Mouse (Mus musculus): ENCODE data around the gene Alox12. TPM values are rescaled to one million over a fixed set of nuclear protein-coding genes. Genes with fewer than 3 reads are reported as not detected.

Gene Alox12
- polyA plus RNA-seq, 1 experiment from 2014 or later = 2.6 TPM

- Histone ChIP-seq H3K9me3 (no peaks in the 10 kb centered on the region), H3K27me3 (peaks cover 54% of the 10 kb centered on the region), H3K4me3 (no peak overlapping the region), H3K9ac (no peak overlapping the region), H3K36me3 (peaks cover 22% of the 10 kb centered on the region), H3K27ac (replicated peaks) (no peak overlapping the region), H3K4me1 (replicated peaks) (peaks cover 59% of the 10 kb centered on the region), H3K4me2 (no peak overlapping the region; the same call in 1 of the 2 replicates)
- no peak for ATAC-seq (ENCODE audit: low read depth)
- WGBS = 89% methylated on average over 4 of the region's 4 CpGs
These were observed 37.1 kb downstream of the Alox12 start for GRCm38 (mm10) chr11:70218039-70218438.

GRCm38 (mm10) chr11:70216103-70216502 is 39.0 kb downstream of the Alox12 start:
- Histone ChIP-seq H3K4me2 (no peak overlapping the region), H3K9ac (no peak overlapping the region), H3K4me3 (no peak overlapping the region), H3K27me3 (peaks cover 69% of the 10 kb centered on the region), H3K36me3 (peaks cover 22% of the 10 kb centered on the region), H3K9me3 (no peaks in the 10 kb centered on the region), H3K4me1 (replicated peaks) (peaks cover 46% of the 10 kb centered on the region), H3K27ac (replicated peaks) (no peak overlapping the region)
- WGBS = 54% methylated on average over 3 of the region's 3 CpGs
- ATAC-seq (ENCODE audit: low read depth) = no peak

DNA sequence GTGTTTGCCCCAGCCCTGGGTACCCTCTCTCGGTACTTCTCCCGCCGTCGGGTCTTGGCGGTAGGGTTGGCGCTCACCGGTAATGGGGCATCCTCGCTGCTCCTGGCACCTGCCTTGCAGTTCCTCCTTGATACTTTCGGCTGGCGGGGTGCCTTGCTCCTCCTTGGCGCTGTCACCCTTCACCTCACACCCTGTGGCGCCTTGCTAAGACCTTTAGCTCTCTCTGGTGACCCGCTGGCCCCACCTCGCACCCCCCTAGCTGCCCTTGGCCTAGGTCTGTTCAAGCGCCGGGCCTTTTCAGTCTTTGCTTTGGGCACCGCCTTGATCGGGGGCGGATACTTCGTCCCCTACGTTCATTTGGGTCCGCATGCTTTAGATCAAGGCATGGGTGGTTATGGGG is 39.9 kb downstream of the Alox12 start:
- no peak overlapping the region for H3K4me2 ChIP-seq
- peaks cover 74% of the 10 kb centered on the region for H3K27me3 ChIP-seq
- peaks cover 22% of the 10 kb centered on the region for H3K36me3 ChIP-seq
- H3K9me3 ChIP-seq = no peaks in the 10 kb centered on the region
- 13% methylated on average over 22 of the region's 22 CpGs for WGBS
- 0 out of 2 replicates have a peak overlapping the region, but pooled peaks have one; percentile 32 for H3K4me3 ChIP-seq
- peaks cover 46% of the 10 kb centered on the region for H3K4me1 ChIP-seq (replicated peaks)
- peak overlapping the region; percentile 9; the same call in 1 of the 2 replicates for H3K9ac ChIP-seq
- ATAC-seq (ENCODE audit: low read depth) = no peak
- no peak overlapping the region for H3K27ac ChIP-seq (replicated peaks)

DNA sequence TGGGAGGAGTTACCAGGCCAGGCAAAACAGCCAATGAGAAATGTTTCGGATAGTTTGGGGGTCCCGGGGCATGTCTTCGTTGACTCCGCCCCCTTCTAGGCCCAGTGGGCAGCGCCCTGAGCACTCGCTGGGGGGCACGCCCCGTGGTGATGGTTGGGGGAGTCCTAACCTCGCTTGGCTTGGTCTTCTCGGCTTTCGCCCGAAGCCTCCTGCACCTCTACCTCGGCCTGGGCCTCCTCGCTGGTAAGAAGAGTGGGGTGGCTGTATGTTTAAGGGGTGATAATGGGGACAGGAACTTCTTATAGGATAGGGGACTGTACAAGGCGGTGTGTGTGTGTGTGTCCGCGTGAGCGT is 40.3 kb downstream of the Alox12 start:
- H3K4me3 ChIP-seq = peak overlapping the region; percentile 32
- no peak for ATAC-seq (ENCODE audit: low read depth)
- H3K4me1 ChIP-seq (replicated peaks) = peaks cover 42% of the 10 kb centered on the region
- peak overlapping the region; percentile 55 for H3K9ac ChIP-seq
- H3K27ac ChIP-seq (replicated peaks) = no peak overlapping the region
- WGBS = 5% methylated on average over 18 of the region's 18 CpGs
- H3K27me3 ChIP-seq = peaks cover 74% of the 10 kb centered on the region
- H3K4me2 ChIP-seq = peak overlapping the region; percentile 61
- no peaks in the 10 kb centered on the region for H3K9me3 ChIP-seq
- H3K36me3 ChIP-seq = peaks cover 22% of the 10 kb centered on the region

GRCm38 (mm10) chr11:70214191-70214855 is 40.8 kb downstream of the Alox12 start:
- peaks cover 36% of the 10 kb centered on the region for H3K4me1 ChIP-seq (replicated peaks)
- peaks cover 22% of the 10 kb centered on the region for H3K36me3 ChIP-seq
- peak overlapping the region; percentile 55 for H3K9ac ChIP-seq
- peak overlapping the region; percentile 61 for H3K4me2 ChIP-seq
- H3K9me3 ChIP-seq = no peaks in the 10 kb centered on the region
- ATAC-seq (ENCODE audit: low read depth) = peak; percentile 62
- peaks cover 74% of the 10 kb centered on the region for H3K27me3 ChIP-seq
- peak overlapping the region; percentile 32 for H3K4me3 ChIP-seq
- WGBS = under 1% methylated on average over 46 of the region's 46 CpGs
- H3K27ac ChIP-seq (replicated peaks) = no peak overlapping the region

GRCm38 (mm10) chr11:70213736-70214135 is 41.4 kb downstream of the Alox12 start:
- Histone ChIP-seq H3K4me2 (peak overlapping the region; percentile 61), H3K27me3 (peaks cover 74% of the 10 kb centered on the region), H3K27ac (replicated peaks) (no peak overlapping the region), H3K4me1 (replicated peaks) (peaks cover 31% of the 10 kb centered on the region), H3K4me3 (peak overlapping the region; percentile 32), H3K9ac (peak overlapping the region; percentile 55), H3K9me3 (no peaks in the 10 kb centered on the region), H3K36me3 (peaks cover 22% of the 10 kb centered on the region)
- 5% methylated on average over 26 of the region's 26 CpGs for WGBS
- ATAC-seq (ENCODE audit: low read depth) = peak; percentile 17

DNA sequence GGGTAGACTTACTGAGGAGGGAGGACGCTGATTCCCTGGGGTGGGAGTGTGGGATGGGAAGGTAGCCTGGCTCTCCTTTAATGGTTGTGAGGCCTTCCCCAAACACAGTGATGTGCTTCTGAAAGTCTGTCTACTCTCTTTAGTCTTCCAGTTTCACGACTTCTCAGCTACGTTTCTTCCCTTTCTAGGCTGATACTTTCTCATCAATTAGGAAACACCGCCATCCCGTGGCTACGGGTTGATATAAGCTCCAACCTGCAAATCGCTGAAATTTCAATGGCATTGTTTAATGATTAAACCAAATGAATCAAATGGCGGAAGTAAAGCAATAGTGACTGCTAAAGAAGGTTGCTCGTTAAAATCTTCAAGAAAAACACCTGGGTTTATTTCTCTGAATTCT is 42.3 kb downstream of the Alox12 start:
- 13% methylated on average over 9 of the region's 9 CpGs for WGBS
- no peak overlapping the region for H3K4me3 ChIP-seq
- H3K27ac ChIP-seq (replicated peaks) = no peak overlapping the region
- peaks cover 16% of the 10 kb centered on the region for H3K36me3 ChIP-seq
- H3K9me3 ChIP-seq = no peaks in the 10 kb centered on the region
- H3K27me3 ChIP-seq = peaks cover 69% of the 10 kb centered on the region
- no peak overlapping the region for H3K9ac ChIP-seq
- ATAC-seq (ENCODE audit: low read depth) = no peak
- H3K4me1 ChIP-seq (replicated peaks) = peaks cover 22% of the 10 kb centered on the region
- no peak overlapping the region for H3K4me2 ChIP-seq

DNA sequence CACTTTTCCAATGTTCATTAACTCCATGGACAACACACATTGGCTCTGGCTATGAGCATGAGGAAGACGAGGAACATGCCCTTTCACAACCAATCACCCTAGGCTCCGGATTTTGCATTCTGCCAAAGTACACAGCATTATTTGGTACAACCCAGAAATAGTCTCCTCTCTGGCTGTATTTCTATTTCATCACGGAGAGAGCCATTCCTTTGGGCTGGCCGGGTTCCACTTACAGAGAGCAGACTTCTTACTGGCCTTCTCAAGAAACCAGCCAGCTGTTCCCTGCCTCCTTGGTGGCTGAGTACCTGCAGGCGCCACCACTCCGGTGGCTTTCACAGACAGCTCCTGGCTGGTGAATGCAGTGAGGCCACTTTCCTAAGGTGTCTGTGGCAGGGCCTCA is 42.7 kb downstream of the Alox12 start, which contains the start of gene Slc16a11:
Gene Slc16a11, plus strand, starts transcription at position 330 of the 400 bp plus-strand sequence.
- peaks cover 65% of the 10 kb centered on the region for H3K27me3 ChIP-seq
- H3K4me2 ChIP-seq = peak within 1 kb of the TSS; percentile 61
- H3K36me3 ChIP-seq = peaks cover 11% of the 10 kb centered on the region
- H3K27ac ChIP-seq (replicated peaks) = no peak within 1 kb of the TSS
- no peaks in the 10 kb centered on the region for H3K9me3 ChIP-seq
- peak within 1 kb of the TSS; percentile 55 for H3K9ac ChIP-seq
- peak within 1 kb of the TSS; percentile 32 for H3K4me3 ChIP-seq
- 63% methylated on average over 6 of the region's 6 CpGs for WGBS
- H3K4me1 ChIP-seq (replicated peaks) = peaks cover 21% of the 10 kb centered on the region
- no peak for ATAC-seq (ENCODE audit: low read depth)

GRCm38 (mm10) chr11:70211972-70212371 is 43.2 kb downstream of the Alox12 start:
- Histone ChIP-seq H3K27ac (replicated peaks) (no peak overlapping the region), H3K27me3 (peaks cover 60% of the 10 kb centered on the region)
- no peak for ATAC-seq (ENCODE audit: low read depth)

GRCm38 (mm10) chr11:70210681-70211080 is 44.5 kb downstream of the Alox12 start:
- WGBS = 83% methylated on average over 2 of the region's 2 CpGs
- H3K27me3 ChIP-seq = peaks cover 47% of the 10 kb centered on the region
- no peak for ATAC-seq (ENCODE audit: low read depth)

More at GRCm38 (mm10) chr11:70211972-70212371, 43.2 kb downstream of the Alox12 start:
- no peaks in the 10 kb centered on the region for H3K9me3 ChIP-seq
- peaks cover 21% of the 10 kb centered on the region for H3K4me1 ChIP-seq (replicated peaks)
- peaks cover 6% of the 10 kb centered on the region for H3K36me3 ChIP-seq
- 81% methylated on average over 6 of the region's 6 CpGs for WGBS
- H3K9ac ChIP-seq = no peak overlapping the region
- H3K4me2 ChIP-seq = no peak overlapping the region
- no peak overlapping the region for H3K4me3 ChIP-seq

GRCm38 (mm10) chr11:70208778-70209388 is 46.3 kb downstream of the Alox12 start:
- Histone ChIP-seq H3K4me2 (no peak overlapping the region), H3K4me3 (no peak overlapping the region), H3K27ac (replicated peaks) (no peak overlapping the region), H3K9ac (no peak overlapping the region), H3K27me3 (peaks cover 29% of the 10 kb centered on the region), H3K36me3 (no peaks in the 10 kb centered on the region), H3K4me1 (replicated peaks) (peaks cover 4% of the 10 kb centered on the region), H3K9me3 (no peaks in the 10 kb centered on the region)
- no peak for ATAC-seq (ENCODE audit: low read depth)
- 79% methylated on average over 5 of the region's 5 CpGs for WGBS

More at GRCm38 (mm10) chr11:70210681-70211080, 44.5 kb downstream of the Alox12 start:
- Histone ChIP-seq H3K4me3 (no peak overlapping the region), H3K4me1 (replicated peaks) (peaks cover 21% of the 10 kb centered on the region), H3K27ac (replicated peaks) (no peak overlapping the region), H3K9me3 (no peaks in the 10 kb centered on the region), H3K9ac (no peak overlapping the region), H3K4me2 (no peak overlapping the region), H3K36me3 (no peaks in the 10 kb centered on the region)

- Histone ChIP-seq H3K4me1 (replicated peaks) (no peaks in the 10 kb centered on the region), H3K9ac (no peak overlapping the region), H3K4me2 (no peak overlapping the region), H3K4me3 (no peak overlapping the region), H3K9me3 (no peaks in the 10 kb centered on the region), H3K27me3 (peaks cover 15% of the 10 kb centered on the region), H3K27ac (replicated peaks) (no peak overlapping the region), H3K36me3 (no peaks in the 10 kb centered on the region)
- ATAC-seq (ENCODE audit: low read depth) = no peak
- WGBS = 82% methylated on average over 7 of the region's 7 CpGs
These were observed 47.9 kb downstream of the Alox12 start for GRCm38 (mm10) chr11:70207283-70207682.

Data from neural tube, embryonic 13.5 days (tissue).